Mouse (Mus musculus): ENCODE results near the gene Mtx2.

Mtx2 gene

DNA sequence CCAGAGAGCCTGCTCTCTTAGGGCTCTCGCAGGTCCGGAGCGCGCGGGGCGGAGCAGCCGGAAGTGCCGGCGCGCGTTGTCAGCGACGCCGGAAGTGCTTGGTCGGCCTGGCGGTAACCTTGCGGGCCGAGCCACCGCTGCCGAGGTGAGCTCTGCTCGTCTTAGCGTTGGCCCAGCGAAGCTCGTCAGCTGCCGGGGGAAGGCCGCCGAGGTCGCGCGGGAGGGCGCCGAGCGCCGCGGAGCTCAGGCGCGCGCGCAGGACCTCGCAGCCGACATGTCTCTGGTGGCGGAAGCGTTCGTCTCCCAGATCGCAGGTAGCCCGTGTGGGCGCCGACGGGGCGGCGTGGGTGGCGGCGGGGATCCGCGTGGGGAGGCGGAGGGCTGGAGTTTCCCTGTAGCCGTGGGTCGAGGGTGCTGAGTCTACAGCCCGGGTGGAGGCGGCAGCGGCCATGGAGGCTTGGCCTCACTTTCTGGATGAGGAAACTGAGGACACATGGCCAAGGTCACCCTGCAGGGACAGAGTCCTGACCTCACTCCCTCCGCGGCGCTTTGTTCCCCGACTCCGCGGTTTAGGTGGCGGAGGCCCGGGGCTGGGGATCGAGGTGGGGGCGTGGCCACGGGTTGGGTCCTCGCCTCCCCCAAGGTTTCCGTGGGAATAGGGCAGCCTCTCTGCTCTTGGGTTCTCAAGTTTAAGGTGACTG is at the start of gene Mtx2:
TSS of gene Mtx2 (plus strand) at position 74 of the 701 bp plus-strand sequence.
- in situ Hi-C loops (cut with MboI, MseI): no loop called here

DNA sequence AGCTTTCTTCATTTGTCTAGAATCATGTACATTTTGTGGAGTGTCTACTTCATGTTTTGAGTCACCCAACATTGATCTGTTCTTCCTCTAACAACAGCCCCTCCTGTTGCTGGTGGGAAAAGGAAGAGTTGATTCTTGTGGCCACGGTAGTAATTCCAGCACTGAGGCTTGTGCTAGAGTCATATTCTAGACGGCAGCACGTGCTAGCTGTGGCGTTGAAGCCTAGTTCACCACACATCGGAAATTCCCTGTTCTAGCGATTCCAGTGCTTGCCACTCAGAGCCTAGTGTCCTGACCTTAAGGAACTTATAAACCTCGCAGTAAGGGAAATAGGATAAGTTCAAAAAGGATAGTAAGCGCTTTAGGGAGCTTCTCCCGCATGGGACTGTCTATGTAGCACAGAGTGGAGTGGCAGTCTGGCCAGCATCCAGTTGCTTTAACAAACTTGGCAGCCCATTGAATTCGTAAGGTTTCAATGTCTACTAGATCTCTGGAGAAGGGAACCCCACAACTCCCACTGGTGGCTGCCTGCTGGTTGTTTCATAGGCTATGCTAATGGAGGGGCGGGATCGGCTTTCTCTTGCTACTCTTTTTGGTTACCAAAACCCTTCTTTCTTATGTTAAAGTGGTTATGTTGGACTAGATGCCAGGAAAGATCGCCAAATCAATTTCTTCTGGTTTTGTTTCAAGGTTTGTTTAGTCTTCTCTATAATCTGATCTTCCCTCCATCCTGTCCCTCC is 47.9 kb upstream of the Mtx2 start:
- in situ Hi-C loops (cut with MboI, MseI): no loop called here

GRCm38 (mm10) chr2:74781386-74781785 is 44.2 kb upstream of the Mtx2 start:
- in situ Hi-C loops (cut with MboI, MseI): no loop called here

DNA sequence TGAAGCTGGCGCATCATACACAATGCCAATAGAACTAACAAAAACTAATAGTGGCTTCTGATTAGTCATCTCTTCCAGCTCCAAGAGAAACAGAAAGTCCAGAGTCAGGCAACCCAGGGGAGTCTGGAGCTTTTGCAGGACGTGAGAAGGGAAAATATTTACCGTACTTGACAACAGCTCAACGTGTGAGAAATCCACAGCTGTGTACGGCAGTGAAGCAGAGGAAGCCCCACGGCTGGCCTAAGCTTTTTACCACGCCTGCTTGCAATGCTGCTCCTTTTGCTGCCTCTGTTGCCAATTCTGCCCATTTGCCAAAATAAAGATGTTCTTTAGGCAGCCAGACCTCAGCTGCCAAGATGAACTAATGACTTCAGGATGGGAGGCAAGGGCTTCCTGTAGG is 30.1 kb upstream of the Mtx2 start:
- in situ Hi-C loops (cut with MboI, MseI): no loop called here

- in situ Hi-C loops (cut with MboI, MseI): loop anchor here (10.0 kb wide), 1 partner anchor 574 kb away; no protein-coding TSS in a partner anchor
Measured at GRCm38 (mm10) chr2:74808431-74808830, 17.2 kb upstream of the Mtx2 start.

DNA sequence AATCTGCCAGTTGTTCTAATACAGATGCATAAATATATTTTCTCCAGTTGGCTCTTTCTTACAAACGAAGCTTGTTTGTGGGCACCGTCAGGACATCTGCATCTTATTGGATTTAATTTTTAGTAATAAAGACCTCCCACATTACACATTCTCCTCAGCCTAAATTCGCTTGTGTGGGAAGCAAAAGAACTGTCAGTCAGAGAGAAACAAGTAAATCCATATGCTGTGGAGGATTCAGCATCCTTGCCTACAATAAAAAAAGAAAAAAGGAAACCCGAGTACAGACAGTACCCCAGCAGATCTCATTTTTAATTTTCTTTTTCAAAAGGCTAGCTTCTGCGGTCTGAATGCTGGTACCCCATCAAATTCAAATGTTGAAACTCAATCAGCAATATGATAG is 2.9 kb upstream of the Mtx2 start:
- in situ Hi-C loops (cut with MboI, MseI): no loop called here

DNA sequence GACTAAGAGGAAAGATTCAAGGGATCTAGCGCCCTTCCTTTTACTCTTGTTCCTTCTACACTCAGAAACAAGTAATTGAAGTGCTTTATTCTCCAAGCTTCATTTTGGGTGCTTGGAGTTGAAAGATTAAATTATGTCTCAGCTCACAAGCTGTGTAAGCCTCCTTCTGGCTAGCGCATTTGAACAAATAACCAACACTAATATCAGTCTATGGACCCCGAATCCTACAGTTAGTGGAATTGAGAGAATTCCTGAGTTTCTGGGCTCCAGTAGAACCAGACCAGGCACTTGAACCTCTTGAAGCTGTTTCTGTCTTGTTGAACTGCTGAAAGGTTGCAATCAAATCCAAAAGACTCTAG is 253 bp upstream of the Mtx2 start:
- in situ Hi-C loops (cut with MboI, MseI): no loop called here

DNA sequence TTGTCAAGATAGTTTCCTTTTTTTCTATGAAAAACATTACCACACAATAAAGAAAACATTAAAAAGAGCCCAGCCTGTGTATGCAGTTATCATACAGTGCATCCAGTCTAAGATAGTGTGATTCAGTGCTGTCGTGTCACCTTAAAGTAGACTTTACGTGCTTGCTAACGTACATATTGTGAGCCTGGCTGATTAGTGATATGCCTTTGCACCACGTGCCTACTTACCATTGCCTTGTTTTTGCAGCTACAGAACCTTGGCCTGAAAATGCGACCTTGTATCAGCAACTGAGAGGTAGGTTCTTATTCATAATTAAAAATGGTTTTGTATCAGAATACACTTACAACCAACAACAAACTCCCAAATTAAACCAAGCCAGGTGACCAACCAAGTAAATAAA is 21.4 kb downstream of the Mtx2 start:
- in situ Hi-C loops (cut with MboI, MseI): no loop called here

DNA sequence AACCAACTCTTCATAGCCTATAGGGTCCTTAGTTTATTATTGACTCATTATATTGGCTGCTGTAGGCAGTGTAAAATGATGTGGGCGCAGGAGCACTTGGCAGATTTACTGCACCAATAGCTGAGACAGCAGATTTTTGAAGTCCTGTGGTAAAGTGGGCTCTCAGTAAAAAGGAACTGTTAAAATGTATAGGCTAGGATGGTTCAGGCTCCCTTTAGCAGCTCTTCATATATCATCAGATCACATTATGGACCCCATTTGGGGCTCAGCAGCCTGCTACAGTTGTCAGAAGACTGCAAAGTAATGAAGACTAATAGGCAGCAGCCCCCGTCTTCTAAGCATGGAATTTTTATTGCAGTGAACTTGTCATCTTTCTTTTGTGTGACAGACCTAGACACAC is 21.9 kb downstream of the Mtx2 start:
- in situ Hi-C loops (cut with MboI, MseI): no loop called here

DNA sequence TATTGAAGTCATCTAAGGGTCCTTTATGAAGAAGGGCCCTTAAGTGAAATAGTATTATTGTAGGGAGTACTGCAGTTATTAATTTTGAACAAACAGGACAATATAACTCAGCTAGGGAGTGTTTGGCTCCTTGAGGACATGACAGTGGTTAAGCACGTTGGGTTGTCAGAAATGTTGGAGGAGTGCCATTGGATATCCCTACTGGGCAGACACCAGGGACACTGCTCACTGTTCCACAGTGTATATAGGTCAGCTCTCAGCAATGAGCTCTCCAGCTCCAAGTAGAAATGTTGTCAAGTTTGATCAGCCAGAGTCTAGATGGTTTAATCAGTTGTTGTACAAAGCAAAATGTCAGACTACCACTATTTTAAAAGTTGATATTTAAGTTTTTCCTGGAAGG is 24.4 kb downstream of the Mtx2 start:
- in situ Hi-C loops (cut with MboI, MseI): no loop called here

- in situ Hi-C loops (cut with MboI, MseI): no loop called here
Measured at GRCm38 (mm10) chr2:74862070-74862476, 36.5 kb downstream of the Mtx2 start.

DNA sequence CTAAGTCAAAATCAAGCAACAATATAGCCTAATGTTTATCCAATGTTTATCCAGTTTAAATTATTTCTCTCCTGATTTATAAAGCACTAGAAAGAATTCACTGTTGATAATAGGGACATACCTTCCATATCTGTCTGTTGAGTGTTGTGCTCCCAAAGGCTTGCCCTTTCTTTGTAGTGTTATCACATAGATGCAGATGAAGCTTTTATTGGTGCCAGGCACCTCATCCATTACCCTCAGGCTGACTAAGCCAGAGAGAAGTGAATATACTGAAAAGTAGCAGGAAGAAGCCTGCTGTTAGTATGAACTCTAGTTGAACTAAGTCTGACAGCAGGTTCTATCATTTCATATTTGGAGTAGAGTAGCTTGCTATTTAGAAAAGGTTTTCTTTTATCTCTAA is 39.8 kb downstream of the Mtx2 start:
- in situ Hi-C loops (cut with MboI, MseI): no loop called here

- in situ Hi-C loops (cut with MboI, MseI): no loop called here
Measured at GRCm38 (mm10) chr2:74874043-74874442, 48.4 kb downstream of the Mtx2 start.

- in situ Hi-C loops (cut with MboI, MseI): no loop called here
Measured at GRCm38 (mm10) chr2:74884357-74884756, 58.8 kb downstream of the Mtx2 start.

GRCm38 (mm10) chr2:74891868-74892267 is 66.3 kb downstream of the Mtx2 start:
- in situ Hi-C loops (cut with MboI, MseI): no loop called here

DNA sequence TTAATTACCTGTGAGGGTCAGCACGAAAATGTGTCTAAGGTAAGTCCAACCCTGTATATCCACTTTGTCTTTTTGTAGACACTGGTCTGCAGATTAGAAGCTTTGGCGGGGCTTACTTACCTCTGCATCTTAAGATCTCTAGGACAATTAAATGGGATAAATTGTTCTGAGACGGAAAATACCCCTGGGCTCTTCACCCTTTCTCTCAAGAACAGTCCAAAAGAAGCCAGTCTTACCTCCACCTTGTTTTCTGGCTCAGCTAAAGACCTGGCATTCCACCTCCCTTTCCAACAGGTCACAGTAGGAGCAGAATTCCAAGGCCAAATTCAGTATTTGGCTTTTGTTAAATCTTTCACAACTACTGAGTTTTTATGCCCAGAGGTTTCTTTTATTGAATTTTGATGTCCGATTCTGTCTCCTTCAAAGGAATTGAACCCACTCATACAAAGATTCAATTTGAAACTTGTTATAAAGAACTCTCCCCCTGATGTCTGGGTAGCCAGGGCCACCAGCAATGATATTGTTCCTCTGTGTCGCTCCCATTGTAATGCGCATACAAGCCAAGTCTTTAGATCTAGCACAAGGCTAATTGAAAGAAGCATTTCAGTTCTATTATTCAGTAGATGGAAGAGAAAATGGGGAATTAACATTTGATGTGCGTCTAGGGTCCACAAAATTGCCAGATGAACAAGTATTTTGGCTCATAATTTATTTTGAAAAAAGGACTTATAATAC is 67.4 kb downstream of the Mtx2 start:
- in situ Hi-C loops (cut with MboI, MseI): no loop called here

- in situ Hi-C loops (cut with MboI, MseI): no loop called here
Measured at GRCm38 (mm10) chr2:74894061-74894460, 68.5 kb downstream of the Mtx2 start.

GRCm38 (mm10) chr2:74899973-74900372 is 74.4 kb downstream of the Mtx2 start:
- in situ Hi-C loops (cut with MboI, MseI): no loop called here

GRCm38 (mm10) chr2:74901764-74902295 is 76.2 kb downstream of the Mtx2 start:
- in situ Hi-C loops (cut with MboI, MseI): no loop called here

- in situ Hi-C loops (cut with MboI, MseI): no loop called here
Measured at GRCm38 (mm10) chr2:74907368-74908291, 82.0 kb downstream of the Mtx2 start.

- in situ Hi-C loops (cut with MboI, MseI): loop anchor here (10.0 kb wide), 2 partner anchors 667 to 1397 kb away; no protein-coding TSS in a partner anchor
Measured at GRCm38 (mm10) chr2:74912031-74912430, 86.4 kb downstream of the Mtx2 start.

Data from T-helper 1 cell (primary cell).